Mouse (Mus musculus) intestine, embryonic 15.5 days (tissue): ENCODE data around the gene Zfp36l2. TPM values are rescaled to one million over a fixed set of nuclear protein-coding genes. Genes with fewer than 3 reads are reported as not detected.
"Not testable (repeated sequence)": the region's sequence is repeated elsewhere in the genome, so short reads cannot be mapped to it uniquely, and the experiment has no call there.

Experiments
- ATAC-seq: fragments of 200-750 bp; cut with Nextera tagmentation; 2 replicates; pipeline ENCODE4 v1.8.0; 2017; ENCODE audit warnings: moderate TSS enrichment, moderate library complexity
- H3K27ac ChIP-seq: fragments of 300-500 bp; sonication (generic); 2 replicates; pipeline ENCODE4 v1.5.1; 2015; ENCODE audit warnings: mild to moderate bottlenecking, inconsistent platforms
- H3K27me3 ChIP-seq: fragments of 300-500 bp; sonication (generic); replicated peaks from 2 replicates; pipeline ENCODE4 v1.6.1; 2015; ENCODE audit warnings: inconsistent platforms
- H3K36me3 ChIP-seq: fragments of 300-500 bp; sonication (generic); 2 replicates; pipeline ENCODE4 v1.6.1; 2015; ENCODE audit warnings: inconsistent platforms
- H3K4me1 ChIP-seq: fragments of 300-500 bp; sonication (generic); replicated peaks from 2 replicates; pipeline ENCODE4 v1.6.1; 2015; ENCODE audit warnings: inconsistent platforms
- H3K4me2 ChIP-seq: fragments of 300-500 bp; sonication (generic); replicated peaks from 2 replicates; pipeline ENCODE4 v1.6.1; 2015; ENCODE audit warnings: mild to moderate bottlenecking, inconsistent platforms
- H3K4me3 ChIP-seq: fragments of 300-500 bp; sonication (generic); replicated peaks from 2 replicates; pipeline ENCODE4 v1.5.1; 2015; ENCODE audit warnings: inconsistent platforms
- H3K9ac ChIP-seq: fragments of 300-500 bp; sonication (generic); 2 replicates; pipeline ENCODE4 v1.6.1; 2015; ENCODE audit warnings: inconsistent platforms
- H3K9me3 ChIP-seq: fragments of 300-500 bp; sonication (generic); 2 replicates; pipeline ENCODE4 v1.6.1; 2016; ENCODE audit warnings: inconsistent platforms
- WGBS: fragments of 180-500 bp; shearing (Covaris S2); methylation state at CpG from one replicate; pipeline ENCODE4 v1.1.7; 2015; 5-methylcytosine and 5-hydroxymethylcytosine counted together
- polyA plus RNA-seq: library from polyadenylated mRNA; unstranded; fragments of >200 nt; fragmentation: Nextera tagmentation; extraction: Ambion mirVana; gene quantifications from 2 replicates; pipeline ENCODE4 v1.2.1, GENCODE M21; 2015

The Zfp36l2 gene
- polyA plus RNA-seq = 23.2 and 29.7 TPM in 2 replicates

- peak; percentile 89 for ATAC-seq
- no peaks in the 10 kb centered on the region for H3K36me3 ChIP-seq
- no peaks in the 10 kb centered on the region for H3K9me3 ChIP-seq
- H3K4me2 ChIP-seq = peak within 1 kb of the TSS; percentile 89
- peak within 1 kb of the TSS; percentile 99 for H3K9ac ChIP-seq
- no peaks in the 10 kb centered on the region for H3K27me3 ChIP-seq
- peak within 1 kb of the TSS; percentile 77 for H3K4me3 ChIP-seq
- H3K4me1 ChIP-seq = peaks cover 31% of the 10 kb centered on the region
- peak within 1 kb of the TSS; percentile 100 for H3K27ac ChIP-seq
- WGBS = under 1% methylated on average over 69 of the region's 76 CpGs
These were observed at the start of gene Zfp36l2 for GRCm38 (mm10) chr17:84187727-84188373. TSS of gene Zfp36l2 (minus strand) at chr17:84187947.

GRCm38 (mm10) chr17:84236781-84237557 lies 49.2 kb upstream of the Zfp36l2 start:
- H3K27ac ChIP-seq = no peak overlapping the region
- H3K27me3 ChIP-seq = no peaks in the 10 kb centered on the region
- ATAC-seq = no peak
- H3K4me1 ChIP-seq = 0 out of 2 replicates have a peak, but pooled peaks cover 2% of the 10 kb centered on the region
- WGBS = 79% methylated on average over 7 of the region's 7 CpGs
- H3K9ac ChIP-seq = no peak overlapping the region
- H3K36me3 ChIP-seq = no peaks in the 10 kb centered on the region
- H3K9me3 ChIP-seq = no peaks in the 10 kb centered on the region
- H3K4me2 ChIP-seq = no peak overlapping the region
- no peak overlapping the region for H3K4me3 ChIP-seq

- WGBS = 80% methylated on average over 4 of the region's 4 CpGs
- no peak overlapping the region for H3K27ac ChIP-seq
These were observed 47.7 kb upstream of the Zfp36l2 start for GRCm38 (mm10) chr17:84235399-84235928.

GRCm38 (mm10) chr17:84234785-84235184 lies 47.0 kb upstream of the Zfp36l2 start:
- H3K4me2 ChIP-seq, H3K36me3 ChIP-seq, H3K4me1 ChIP-seq, H3K4me3 ChIP-seq, H3K9ac ChIP-seq, H3K27me3 ChIP-seq, H3K27ac ChIP-seq, H3K9me3 ChIP-seq: not testable (repeated sequence)
- no CpG with 5 or more reads among the region's 4 CpGs for WGBS
- peak; percentile 36; the same call in 1 of the 2 replicates for ATAC-seq

More at GRCm38 (mm10) chr17:84235399-84235928, 47.7 kb upstream of the Zfp36l2 start:
- Histone ChIP-seq H3K27me3 (no peaks in the 10 kb centered on the region), H3K4me3 (no peak overlapping the region), H3K9me3 (no peaks in the 10 kb centered on the region), H3K9ac (no peak overlapping the region), H3K4me2 (no peak overlapping the region), H3K4me1 (0 out of 2 replicates have a peak, but pooled peaks cover 2% of the 10 kb centered on the region), H3K36me3 (no peaks in the 10 kb centered on the region)
- no peak for ATAC-seq

GRCm38 (mm10) chr17:84233758-84234157 lies 46.0 kb upstream of the Zfp36l2 start:
- Histone ChIP-seq H3K9me3 (no peaks in the 10 kb centered on the region), H3K36me3 (peaks cover 3% of the 10 kb centered on the region; the same call in 1 of the 2 replicates), H3K27ac (no peak overlapping the region), H3K9ac (no peak overlapping the region), H3K4me1 (no peaks in the 10 kb centered on the region), H3K4me3 (no peak overlapping the region), H3K4me2 (no peak overlapping the region), H3K27me3 (no peaks in the 10 kb centered on the region)
- no peak for ATAC-seq
- WGBS = 88% methylated on average over 2 of the region's 2 CpGs

GRCm38 (mm10) chr17:84231361-84231760 lies 43.6 kb upstream of the Zfp36l2 start:
- H3K4me2 ChIP-seq = no peak overlapping the region
- no peak overlapping the region for H3K27ac ChIP-seq
- no peaks in the 10 kb centered on the region for H3K27me3 ChIP-seq
- no peaks in the 10 kb centered on the region; the same call in 1 of the 2 replicates for H3K4me1 ChIP-seq
- peaks cover 3% of the 10 kb centered on the region; the same call in 1 of the 2 replicates for H3K36me3 ChIP-seq
- 81% methylated on average over 2 of the region's 2 CpGs for WGBS
- no peak overlapping the region for H3K4me3 ChIP-seq
- no peak overlapping the region for H3K9ac ChIP-seq
- no peak for ATAC-seq
- H3K9me3 ChIP-seq = no peaks in the 10 kb centered on the region

GRCm38 (mm10) chr17:84228223-84228622 lies 40.5 kb upstream of the Zfp36l2 start:
- ATAC-seq = no peak
- Histone ChIP-seq H3K9ac (no peak overlapping the region), H3K4me3 (no peak overlapping the region), H3K36me3 (peaks cover 10% of the 10 kb centered on the region; the same call in 1 of the 2 replicates), H3K9me3 (no peaks in the 10 kb centered on the region), H3K4me2 (no peak overlapping the region), H3K27me3 (no peaks in the 10 kb centered on the region), H3K4me1 (no peaks in the 10 kb centered on the region; the same call in 1 of the 2 replicates), H3K27ac (no peak overlapping the region)
- 57% methylated on average over 2 of the region's 2 CpGs for WGBS

- H3K9ac ChIP-seq = no peak overlapping the region
- no peaks in the 10 kb centered on the region; the same call in 1 of the 2 replicates for H3K4me1 ChIP-seq
- H3K27me3 ChIP-seq = no peaks in the 10 kb centered on the region
- 54% methylated on average over 6 of the region's 6 CpGs for WGBS
- H3K27ac ChIP-seq = no peak overlapping the region
- ATAC-seq = peak; percentile 47; the same call in 1 of the 2 replicates
- no peak overlapping the region for H3K4me3 ChIP-seq
- H3K9me3 ChIP-seq = no peaks in the 10 kb centered on the region
- H3K36me3 ChIP-seq = peaks cover 10% of the 10 kb centered on the region; the same call in 1 of the 2 replicates
- no peak overlapping the region for H3K4me2 ChIP-seq
These were observed 38.9 kb upstream of the Zfp36l2 start for GRCm38 (mm10) chr17:84226681-84227080.

GRCm38 (mm10) chr17:84226231-84226630 lies 38.5 kb upstream of the Zfp36l2 start:
- no peak overlapping the region for H3K27ac ChIP-seq

GRCm38 (mm10) chr17:84224217-84224887 lies 36.6 kb upstream of the Zfp36l2 start:
- H3K4me2 ChIP-seq = no peak overlapping the region
- H3K27ac ChIP-seq = no peak overlapping the region
- WGBS = 61% methylated on average over 15 of the region's 15 CpGs
- no peaks in the 10 kb centered on the region for H3K27me3 ChIP-seq
- H3K9me3 ChIP-seq = no peaks in the 10 kb centered on the region
- H3K4me3 ChIP-seq = no peak overlapping the region
- peaks cover 18% of the 10 kb centered on the region for H3K36me3 ChIP-seq
- H3K4me1 ChIP-seq = no peaks in the 10 kb centered on the region; the same call in 1 of the 2 replicates
- no peak overlapping the region for H3K9ac ChIP-seq
- no peak; the same call in 1 of the 2 replicates for ATAC-seq

More at GRCm38 (mm10) chr17:84226231-84226630, 38.5 kb upstream of the Zfp36l2 start:
- Histone ChIP-seq H3K27me3 (no peaks in the 10 kb centered on the region), H3K4me1 (no peaks in the 10 kb centered on the region; the same call in 1 of the 2 replicates), H3K9me3 (no peaks in the 10 kb centered on the region), H3K4me2 (no peak overlapping the region), H3K36me3 (peaks cover 13% of the 10 kb centered on the region), H3K4me3 (no peak overlapping the region), H3K9ac (no peak overlapping the region)
- ATAC-seq = no peak
- 58% methylated on average over 5 of the region's 5 CpGs for WGBS

- not testable (repeated sequence) for H3K9ac ChIP-seq, H3K4me1 ChIP-seq, H3K27me3 ChIP-seq, H3K4me3 ChIP-seq, H3K9me3 ChIP-seq, ATAC-seq, H3K27ac ChIP-seq, H3K4me2 ChIP-seq
- WGBS = 95% methylated on average over 2 of the region's 2 CpGs
- H3K36me3 ChIP-seq = peaks cover 12% of the 10 kb centered on the region
These were observed 31.1 kb upstream of the Zfp36l2 start for GRCm38 (mm10) chr17:84218841-84219240.

GRCm38 (mm10) chr17:84217696-84218095 lies 29.9 kb upstream of the Zfp36l2 start:
- no peak overlapping the region for H3K27ac ChIP-seq
- 80% methylated on average over 3 of the region's 3 CpGs for WGBS
- no peak for ATAC-seq
- H3K27me3 ChIP-seq = no peaks in the 10 kb centered on the region
- H3K36me3 ChIP-seq = peaks cover 12% of the 10 kb centered on the region
- H3K9ac ChIP-seq = no peak overlapping the region
- H3K4me2 ChIP-seq = no peak overlapping the region
- H3K9me3 ChIP-seq = no peaks in the 10 kb centered on the region
- H3K4me3 ChIP-seq = no peak overlapping the region
- H3K4me1 ChIP-seq = 0 out of 2 replicates have a peak, but pooled peaks cover 2% of the 10 kb centered on the region
